Mouse (Mus musculus) midbrain, embryonic 14.5 days (tissue): ENCODE results near the gene Slc2a5. TPM values are rescaled to one million over a fixed set of nuclear protein-coding genes. Genes with fewer than 3 reads are reported as not detected.

ENCODE experiments used
- ATAC-seq: fragments of 200-750 bp; cut with Nextera tagmentation; 2 replicates; pipeline ENCODE4 v1.8.0; 2017; ENCODE audit warnings: moderate number of reproducible peaks, moderate library complexity; ENCODE audit not compliant: low FRiP score, low TSS enrichment
- DNase-seq: peaks from one replicate; pipeline ENCODE4 v3.0.0-alpha.2; 2015
- H3K27ac ChIP-seq: fragments of 300-500 bp; sonication (generic); replicated peaks from 2 replicates; pipeline ENCODE4 v1.5.1; 2014; ENCODE audit warnings: mild to moderate bottlenecking, low read depth, low read length, moderate library complexity
- H3K27me3 ChIP-seq: fragments of 300-500 bp; sonication (generic); 2 replicates; pipeline ENCODE4 v1.6.1; 2014; ENCODE audit warnings: low read length, control low read depth, mixed read lengths; ENCODE audit not compliant: control insufficient read depth, insufficient read depth
- H3K36me3 ChIP-seq: fragments of 300-500 bp; sonication (generic); 2 replicates; pipeline ENCODE4 v1.6.1; 2014; ENCODE audit warnings: low read length, control low read depth; ENCODE audit not compliant: control insufficient read depth, insufficient read depth
- H3K4me1 ChIP-seq: fragments of 300-500 bp; sonication (generic); 2 replicates; pipeline ENCODE4 v1.6.1; 2014; ENCODE audit warnings: mild to moderate bottlenecking, antibody characterized with exemption, low read length, control low read depth; ENCODE audit not compliant: control insufficient read depth, insufficient read depth
- H3K4me2 ChIP-seq: fragments of 300-500 bp; sonication (generic); 2 replicates; pipeline ENCODE4 v1.6.1; 2014; ENCODE audit warnings: mild to moderate bottlenecking, low read length, moderate library complexity
- H3K4me3 ChIP-seq: fragments of 300-500 bp; sonication (generic); replicated peaks from 2 replicates; pipeline ENCODE4 v1.5.1; 2014; ENCODE audit warnings: low read depth, low read length
- H3K9ac ChIP-seq: fragments of 300-500 bp; sonication (generic); replicated peaks from 2 replicates; pipeline ENCODE4 v1.6.1; 2014; ENCODE audit warnings: mild to moderate bottlenecking, low read length, moderate library complexity
- H3K9me3 ChIP-seq: fragments of 300-500 bp; sonication (generic); 2 replicates; pipeline ENCODE4 v1.6.1; 2016; ENCODE audit warnings: low read length, control low read depth, mixed read lengths; ENCODE audit not compliant: control insufficient read depth
- WGBS: fragments of 180-500 bp; shearing (Covaris S2); extraction: QIAGEN DNeasy Blood & Tissue Kit; methylation state at CpG from one replicate; pipeline ENCODE4 v1.1.7; 2014; 5-methylcytosine and 5-hydroxymethylcytosine counted together
- polyA plus RNA-seq: library from polyadenylated mRNA; unstranded; fragments of >200 nt; fragmentation: Nextera tagmentation; extraction: Ambion mirVana; gene quantifications from 2 replicates; pipeline ENCODE4 v1.2.1, GENCODE M21; 2014

The Slc2a5 gene
- polyA plus RNA-seq, 1 experiment from 2014 or later = 1.4 TPM

DNA sequence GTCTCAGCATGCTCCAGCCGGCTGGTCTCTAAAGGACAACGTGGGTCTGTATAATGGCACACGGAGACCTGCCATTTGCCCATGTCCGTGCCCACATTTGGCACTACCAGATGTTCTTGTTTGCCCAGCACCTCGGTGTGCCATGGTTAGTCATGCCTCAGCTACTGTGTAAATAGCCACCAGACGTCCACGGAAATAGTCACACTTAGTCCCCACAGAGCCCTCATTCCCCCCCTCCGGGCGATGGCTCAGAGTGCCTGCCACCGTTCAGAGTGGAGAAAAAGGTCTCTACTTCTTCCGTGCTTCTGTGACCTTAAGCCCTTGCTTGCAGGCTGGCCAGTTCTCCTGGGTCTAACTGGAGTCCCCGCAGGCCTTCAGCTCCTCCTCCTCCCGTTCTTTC is 20.0 kb downstream of the Slc2a5 start:
- 73% methylated on average over 13 of the region's 13 CpGs for WGBS
- Histone ChIP-seq H3K27ac (no peak overlapping the region), H3K27me3 (no peaks in the 10 kb centered on the region), H3K4me2 (no peak overlapping the region), H3K4me3 (no peak overlapping the region), H3K9me3 (no peaks in the 10 kb centered on the region), H3K36me3 (no peaks in the 10 kb centered on the region), H3K9ac (no peak overlapping the region), H3K4me1 (no peaks in the 10 kb centered on the region)
- DNase-seq (no peak), ATAC-seq (no peak)

DNA sequence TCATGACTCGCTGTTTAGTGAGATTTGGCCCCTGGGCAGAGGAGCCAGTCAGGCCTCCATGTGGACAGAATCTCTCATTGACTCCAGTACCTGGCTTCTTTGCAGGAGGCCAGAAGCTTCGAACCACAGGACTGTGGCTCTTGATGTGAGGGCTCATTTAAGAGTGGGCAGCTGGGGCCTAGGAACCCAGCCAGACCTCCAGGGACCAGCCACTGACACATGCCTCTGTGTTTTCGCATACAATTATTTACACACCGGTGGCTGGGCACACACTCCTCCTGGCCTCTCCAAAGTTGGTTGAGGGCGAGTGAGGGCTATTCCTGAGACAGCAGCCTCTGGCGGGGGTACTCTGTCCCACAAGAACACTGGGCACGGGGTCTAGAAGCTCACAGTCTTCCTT is 21.3 kb downstream of the Slc2a5 start:
- no peak for DNase-seq

DNA sequence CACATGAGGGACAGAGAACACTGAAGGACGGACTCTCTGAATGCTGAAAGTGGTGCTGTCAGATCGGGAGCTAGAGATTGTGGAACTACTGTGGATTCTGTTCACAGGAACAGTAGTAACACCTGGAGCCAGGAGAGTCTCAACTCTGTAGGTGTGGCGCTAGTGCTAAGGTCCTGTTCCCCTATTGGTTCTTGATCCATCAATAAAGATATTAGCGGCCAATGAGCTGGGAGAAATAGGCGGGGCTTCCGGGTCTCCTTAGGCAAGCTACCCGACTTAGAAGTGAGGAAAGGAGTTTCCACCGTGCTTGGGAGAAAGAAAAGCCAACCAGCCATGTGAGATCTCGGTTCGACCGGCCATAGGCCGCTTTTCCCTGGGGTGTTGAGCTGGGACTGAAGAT is 25.2 kb downstream of the Slc2a5 start:
- ATAC-seq = no peak
- no peaks in the 10 kb centered on the region for H3K4me1 ChIP-seq
- H3K36me3 ChIP-seq = no peaks in the 10 kb centered on the region
- H3K4me2 ChIP-seq = no peak overlapping the region
- DNase-seq = no peak
- no peaks in the 10 kb centered on the region for H3K9me3 ChIP-seq
- no peak overlapping the region for H3K27ac ChIP-seq
- no peak overlapping the region for H3K4me3 ChIP-seq
- WGBS = 22% methylated on average over 12 of the region's 12 CpGs
- no peak overlapping the region for H3K9ac ChIP-seq
- H3K27me3 ChIP-seq = no peaks in the 10 kb centered on the region

More for the DNA sequence above, 21.3 kb downstream of the Slc2a5 start:
- H3K9me3 ChIP-seq = no peaks in the 10 kb centered on the region
- 68% methylated on average over 7 of the region's 7 CpGs for WGBS
- ATAC-seq = no peak
- no peak overlapping the region for H3K4me3 ChIP-seq
- no peaks in the 10 kb centered on the region for H3K36me3 ChIP-seq
- H3K4me2 ChIP-seq = no peak overlapping the region
- no peak overlapping the region for H3K27ac ChIP-seq
- H3K4me1 ChIP-seq = no peaks in the 10 kb centered on the region
- H3K27me3 ChIP-seq = no peaks in the 10 kb centered on the region
- H3K9ac ChIP-seq = no peak overlapping the region

DNA sequence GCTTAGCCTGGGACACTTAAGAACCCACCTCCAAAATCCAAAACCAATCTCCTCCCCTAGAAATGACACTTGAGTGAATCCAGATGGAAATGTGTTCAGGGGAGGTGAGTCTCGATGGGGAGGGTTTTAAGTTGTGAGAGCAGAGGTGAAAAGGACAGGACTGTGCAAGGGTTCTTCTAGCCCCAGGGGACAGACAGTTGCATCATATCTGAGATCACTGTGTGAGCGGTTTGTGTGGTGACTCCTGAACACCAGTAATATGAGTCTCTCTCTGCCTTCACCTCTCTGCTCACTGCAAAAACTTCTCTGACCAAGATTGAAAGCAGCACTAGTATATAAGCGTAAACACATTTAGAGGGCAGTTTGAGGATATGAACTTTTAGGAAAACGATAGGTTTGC is 27.2 kb downstream of the Slc2a5 start:
- Histone ChIP-seq H3K27ac (no peak overlapping the region), H3K4me1 (no peaks in the 10 kb centered on the region), H3K36me3 (no peaks in the 10 kb centered on the region), H3K9me3 (no peaks in the 10 kb centered on the region), H3K9ac (no peak overlapping the region), H3K4me2 (no peak overlapping the region), H3K4me3 (no peak overlapping the region), H3K27me3 (no peaks in the 10 kb centered on the region)
- ATAC-seq (no peak), DNase-seq (no peak)
- WGBS = 93% methylated on average over 4 of the region's 4 CpGs

DNA sequence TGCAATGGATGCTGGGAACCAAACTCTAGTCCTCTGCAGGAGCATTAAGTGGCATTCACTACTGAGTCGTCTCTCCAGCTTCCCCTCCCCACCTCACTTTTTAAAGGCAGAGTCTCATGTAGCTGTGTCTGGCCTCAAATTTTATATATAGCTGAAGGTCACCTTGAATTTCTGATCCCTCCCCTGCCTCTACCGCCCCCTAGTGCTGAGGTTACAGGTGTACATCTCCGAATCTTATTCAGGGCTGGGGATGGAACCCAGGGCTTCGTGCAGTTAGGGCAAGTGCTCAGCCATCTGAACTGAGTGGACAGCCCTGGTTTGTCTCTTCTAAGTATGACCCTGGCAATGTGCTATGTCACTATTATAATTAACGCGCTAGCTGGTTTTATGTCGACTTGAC is 32.0 kb downstream of the Slc2a5 start:
- Histone ChIP-seq H3K4me3 (no peak overlapping the region), H3K27me3 (no peaks in the 10 kb centered on the region), H3K4me1 (no peaks in the 10 kb centered on the region), H3K27ac (no peak overlapping the region), H3K9ac (no peak overlapping the region), H3K9me3 (no peaks in the 10 kb centered on the region), H3K4me2 (no peak overlapping the region), H3K36me3 (no peaks in the 10 kb centered on the region)
- WGBS = 82% methylated on average over 7 of the region's 7 CpGs
- DNase-seq = no peak
- no peak for ATAC-seq

DNA sequence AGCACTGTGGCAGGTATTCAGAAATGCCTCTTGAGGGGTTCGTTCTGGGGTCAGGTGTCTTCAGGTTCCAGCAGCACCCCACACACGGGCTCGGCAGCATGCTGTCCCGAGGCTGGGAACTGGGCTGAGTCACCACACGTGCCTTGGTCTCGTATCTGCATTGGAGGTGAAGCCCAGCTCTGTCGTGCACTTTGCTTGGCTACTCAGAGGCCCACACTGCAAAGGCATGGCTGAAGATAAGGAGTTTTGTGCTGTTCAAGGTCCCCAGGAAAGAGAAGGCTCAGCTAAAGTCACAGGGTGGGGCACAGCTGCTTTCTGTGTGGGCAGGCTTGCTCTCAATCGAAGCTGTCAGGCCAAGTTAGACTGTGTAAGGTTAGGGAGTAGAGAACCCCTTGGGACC is 33.4 kb downstream of the Slc2a5 start:
- no peak overlapping the region for H3K4me3 ChIP-seq
- ATAC-seq = no peak
- DNase-seq = no peak
- no peak overlapping the region for H3K27ac ChIP-seq
- H3K27me3 ChIP-seq = no peaks in the 10 kb centered on the region
- no peaks in the 10 kb centered on the region for H3K9me3 ChIP-seq
- no peaks in the 10 kb centered on the region for H3K4me1 ChIP-seq
- no peaks in the 10 kb centered on the region for H3K36me3 ChIP-seq
- H3K9ac ChIP-seq = no peak overlapping the region
- no peak overlapping the region for H3K4me2 ChIP-seq
- 87% methylated on average over 8 of the region's 8 CpGs for WGBS

DNA sequence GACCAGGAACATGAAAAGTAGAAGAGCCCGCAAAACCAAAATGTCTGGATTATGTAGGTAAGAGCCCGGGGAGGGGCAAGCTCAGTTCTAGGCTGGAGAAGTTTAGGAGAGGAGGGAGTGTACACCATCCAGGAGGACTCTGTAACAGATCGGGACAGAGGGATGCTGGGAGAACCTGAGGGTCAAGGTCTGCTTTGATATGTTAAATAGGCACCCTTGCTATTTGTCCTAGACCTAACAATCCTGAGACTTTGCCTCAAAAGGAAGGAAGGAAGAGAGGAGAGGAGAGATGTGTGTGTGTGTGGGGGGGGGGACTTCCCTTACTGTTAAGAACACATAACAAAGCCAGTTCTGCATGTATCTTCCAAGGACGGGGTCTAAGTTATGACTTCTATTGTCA is 36.2 kb downstream of the Slc2a5 start:
- no peak overlapping the region for H3K4me3 ChIP-seq
- WGBS = 89% methylated on average over 4 of the region's 4 CpGs
- no peak for DNase-seq
- no peaks in the 10 kb centered on the region for H3K27me3 ChIP-seq
- H3K27ac ChIP-seq = no peak overlapping the region
- H3K4me2 ChIP-seq = no peak overlapping the region
- H3K36me3 ChIP-seq = no peaks in the 10 kb centered on the region
- no peak for ATAC-seq
- H3K9me3 ChIP-seq = no peaks in the 10 kb centered on the region
- H3K4me1 ChIP-seq = no peaks in the 10 kb centered on the region
- H3K9ac ChIP-seq = no peak overlapping the region

DNA sequence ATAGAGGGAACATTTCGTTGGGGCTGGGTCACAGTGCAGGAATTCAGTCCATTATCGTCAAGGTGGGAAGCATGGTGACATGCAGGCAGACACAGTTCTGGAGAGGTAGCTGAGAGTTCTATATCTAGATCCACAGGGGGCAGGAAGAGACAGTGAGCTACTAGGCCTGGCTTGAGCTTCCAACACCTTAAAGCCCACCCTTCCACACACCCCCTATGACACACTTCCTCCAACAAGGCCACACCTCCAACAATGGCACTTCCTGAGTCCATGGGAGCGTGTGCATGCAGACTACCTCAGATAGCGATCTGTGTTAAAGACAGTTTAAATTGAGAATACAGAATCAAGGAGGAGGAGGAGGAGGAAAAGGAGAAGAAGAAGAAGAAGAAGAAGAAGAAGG is 36.6 kb downstream of the Slc2a5 start:
- no peak overlapping the region for H3K9ac ChIP-seq
- H3K4me1 ChIP-seq = no peaks in the 10 kb centered on the region
- no peak overlapping the region for H3K4me3 ChIP-seq
- ATAC-seq (no peak), DNase-seq (no peak)
- H3K36me3 ChIP-seq = no peaks in the 10 kb centered on the region
- H3K4me2 ChIP-seq = no peak overlapping the region
- H3K27ac ChIP-seq = no peak overlapping the region
- WGBS = 93% methylated on average over 4 of the region's 4 CpGs
- no peaks in the 10 kb centered on the region for H3K9me3 ChIP-seq
- H3K27me3 ChIP-seq = no peaks in the 10 kb centered on the region

DNA sequence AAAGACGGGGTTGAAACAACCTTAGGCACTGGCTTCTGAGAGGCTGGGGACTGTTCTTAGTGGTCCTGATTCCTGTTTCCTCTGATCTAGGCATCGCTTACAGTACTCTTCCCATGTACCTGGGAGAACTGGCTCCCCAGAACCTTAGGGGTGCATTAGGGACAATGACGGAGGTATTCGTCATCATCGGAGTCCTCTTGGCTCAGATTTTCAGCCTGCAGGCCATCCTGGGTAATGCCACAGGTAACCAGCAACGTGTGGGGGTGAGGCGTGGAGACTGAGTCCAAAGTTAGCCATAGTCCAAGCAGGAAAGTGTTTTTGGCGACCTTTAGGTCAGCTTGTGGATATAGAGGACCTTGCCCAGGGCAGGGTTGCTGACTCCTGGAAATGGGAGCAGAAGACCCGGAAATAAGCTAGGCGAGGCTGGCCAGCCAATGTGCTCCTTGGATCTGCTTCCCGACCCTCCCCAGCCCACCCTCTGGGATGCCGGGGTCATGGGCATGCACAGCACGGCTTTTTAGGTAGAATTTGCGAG is 38.3 kb downstream of the Slc2a5 start:
- no peaks in the 10 kb centered on the region for H3K27me3 ChIP-seq
- H3K36me3 ChIP-seq = no peaks in the 10 kb centered on the region
- 71% methylated on average over 14 of the region's 14 CpGs for WGBS

More for the DNA sequence above, 38.3 kb downstream of the Slc2a5 start:
- no peak overlapping the region for H3K4me3 ChIP-seq
- no peak for DNase-seq
- H3K4me1 ChIP-seq = no peaks in the 10 kb centered on the region
- no peak overlapping the region for H3K27ac ChIP-seq
- ATAC-seq = no peak
- no peak overlapping the region for H3K9ac ChIP-seq
- H3K4me2 ChIP-seq = no peak overlapping the region
- H3K9me3 ChIP-seq = no peaks in the 10 kb centered on the region
